Mouse (Mus musculus) midbrain, embryonic 11.5 days (tissue): ENCODE results near the gene Polr2j. TPM values are rescaled to one million over a fixed set of nuclear protein-coding genes. Genes with fewer than 3 reads are reported as not detected.
A peak's percentile ranks its signal among the peaks of the same experiment; 100 is the strongest.
"Not testable (repeated sequence)": the region's sequence is repeated elsewhere in the genome, so short reads cannot be mapped to it uniquely, and the experiment has no call there.

Experiments
- ATAC-seq: fragments of 200-750 bp; cut with Nextera tagmentation; 2 replicates; pipeline ENCODE4 v1.8.0; 2017; ENCODE audit warnings: moderate TSS enrichment, moderate library complexity; ENCODE audit not compliant: low FRiP score
- DNase-seq: peaks from one replicate; pipeline ENCODE4 v3.0.0; 2015; ENCODE audit warnings: low spot score; ENCODE audit errors: missing footprints
- H3K27ac ChIP-seq: fragments of 300-500 bp; sonication (generic); 2 replicates; pipeline ENCODE4 v1.5.1; 2014; ENCODE audit warnings: low read depth, low read length
- H3K27me3 ChIP-seq: fragments of 300-500 bp; sonication (generic); 2 replicates; pipeline ENCODE4 v1.6.1; 2014; ENCODE audit warnings: mild to moderate bottlenecking, low read length, moderate library complexity, mixed read lengths; ENCODE audit not compliant: control insufficient read depth, insufficient read depth
- H3K36me3 ChIP-seq: fragments of 300-500 bp; sonication (generic); 2 replicates; pipeline ENCODE4 v1.6.1; 2014; ENCODE audit warnings: mild to moderate bottlenecking, low read length, moderate library complexity, mixed read lengths; ENCODE audit not compliant: control insufficient read depth, insufficient read depth
- H3K4me1 ChIP-seq: fragments of 300-500 bp; sonication (generic); 2 replicates; pipeline ENCODE4 v1.6.1; 2014; ENCODE audit warnings: low read length; ENCODE audit not compliant: control insufficient read depth, insufficient read depth
- H3K4me2 ChIP-seq: fragments of 300-500 bp; sonication (generic); 2 replicates; pipeline ENCODE4 v1.6.1; 2014; ENCODE audit warnings: mild to moderate bottlenecking, moderate library complexity
- H3K4me3 ChIP-seq: fragments of 300-500 bp; sonication (generic); 2 replicates; pipeline ENCODE4 v1.5.1; 2014; ENCODE audit warnings: low read depth, low read length
- H3K9ac ChIP-seq: fragments of 300-500 bp; sonication (generic); 2 replicates; pipeline ENCODE4 v1.6.1; 2014; ENCODE audit warnings: low read length
- H3K9me3 ChIP-seq: fragments of 300-500 bp; sonication (generic); 2 replicates; pipeline ENCODE4 v1.6.1; 2016; ENCODE audit warnings: low read length; ENCODE audit not compliant: control insufficient read depth
- WGBS: fragments of 180-500 bp; shearing (Covaris S2); extraction: QIAGEN DNeasy Blood & Tissue Kit; methylation state at CpG from one replicate; pipeline ENCODE4 v1.1.7; 2014; 5-methylcytosine and 5-hydroxymethylcytosine counted together
- polyA plus RNA-seq: library from polyadenylated mRNA; unstranded; fragments of >200 nt; fragmentation: Nextera tagmentation; extraction: Ambion mirVana; gene quantifications from 2 replicates; pipeline ENCODE4 v1.2.1, GENCODE M21; 2014

The Polr2j gene
- polyA plus RNA-seq, 1 experiment from 2014 or later, result 257 TPM

- Histone ChIP-seq H3K4me3 (no peak overlapping the region), H3K4me1 (no peaks in the 10 kb centered on the region), H3K9me3 (no peaks in the 10 kb centered on the region), H3K9ac (no peak overlapping the region), H3K27me3 (peaks cover 14% of the 10 kb centered on the region), H3K4me2 (no peak overlapping the region), H3K36me3 (no peaks in the 10 kb centered on the region), H3K27ac (no peak overlapping the region)
- DNase-seq (no peak), ATAC-seq (no peak)
- 81% methylated on average over 10 of the region's 10 CpGs for WGBS
Observed at GRCm38 (mm10) chr5:136098536-136098935, 17.9 kb upstream of the Polr2j start.

- peak overlapping the region; percentile 40 for H3K4me2 ChIP-seq
- peak overlapping the region; percentile 26; the same call in 1 of the 2 replicates for H3K9ac ChIP-seq
- peak; percentile 98 for DNase-seq
- peaks cover 14% of the 10 kb centered on the region for H3K27me3 ChIP-seq
- no peaks in the 10 kb centered on the region for H3K4me1 ChIP-seq
- peak overlapping the region; percentile 7 for H3K4me3 ChIP-seq
- H3K36me3 ChIP-seq, result no peaks in the 10 kb centered on the region
- no peaks in the 10 kb centered on the region for H3K9me3 ChIP-seq
- ATAC-seq, result peak; percentile 89
- H3K27ac ChIP-seq, result no peak overlapping the region
- 5% methylated on average over 41 of the region's 41 CpGs for WGBS
Observed at GRCm38 (mm10) chr5:136102099-136102820, 14.2 kb upstream of the Polr2j start.

- Histone ChIP-seq H3K27ac (no peak overlapping the region), H3K9me3 (no peaks in the 10 kb centered on the region), H3K9ac (no peak overlapping the region), H3K4me1 (no peaks in the 10 kb centered on the region), H3K27me3 (peaks cover 14% of the 10 kb centered on the region), H3K4me2 (no peak overlapping the region), H3K4me3 (no peak overlapping the region), H3K36me3 (no peaks in the 10 kb centered on the region)
- 88% methylated on average over 5 of the region's 5 CpGs for WGBS
- DNase-seq, result peak; percentile 92
- ATAC-seq, result no peak
Observed at GRCm38 (mm10) chr5:136104511-136104910, 11.9 kb upstream of the Polr2j start.

- H3K9me3 ChIP-seq, result no peaks in the 10 kb centered on the region
- H3K36me3 ChIP-seq, result no peaks in the 10 kb centered on the region
- DNase-seq (no peak), ATAC-seq (no peak)
- H3K27ac ChIP-seq, result no peak overlapping the region
- no peak overlapping the region for H3K4me3 ChIP-seq
- no peaks in the 10 kb centered on the region for H3K4me1 ChIP-seq
- WGBS, result 56% methylated on average over 2 of the region's 2 CpGs
- no peak overlapping the region for H3K4me2 ChIP-seq
- H3K27me3 ChIP-seq, result no peaks in the 10 kb centered on the region
- H3K9ac ChIP-seq, result no peak overlapping the region
Observed at GRCm38 (mm10) chr5:136108486-136108885, 7.9 kb upstream of the Polr2j start.

GRCm38 (mm10) chr5:136109042-136109441 lies 7.4 kb upstream of the Polr2j start:
- H3K9ac ChIP-seq, result no peak overlapping the region
- no peak overlapping the region for H3K4me3 ChIP-seq
- no peak overlapping the region for H3K27ac ChIP-seq
- DNase-seq, result no peak
- no peak overlapping the region for H3K4me2 ChIP-seq
- no peaks in the 10 kb centered on the region for H3K27me3 ChIP-seq
- no peaks in the 10 kb centered on the region for H3K9me3 ChIP-seq
- no peaks in the 10 kb centered on the region for H3K36me3 ChIP-seq
- no peak for ATAC-seq
- WGBS, result 85% methylated on average over 3 of the region's 3 CpGs
- H3K4me1 ChIP-seq, result no peaks in the 10 kb centered on the region

- not testable (repeated sequence) for H3K27me3 ChIP-seq, H3K27ac ChIP-seq, H3K36me3 ChIP-seq, H3K4me3 ChIP-seq, ATAC-seq, H3K9me3 ChIP-seq, H3K4me2 ChIP-seq, DNase-seq, H3K9ac ChIP-seq
- peaks cover 15% of the 10 kb centered on the region for H3K4me1 ChIP-seq
- WGBS, result 39% methylated on average over 4 of the region's 4 CpGs
Observed at GRCm38 (mm10) chr5:136113546-136113945, 2.9 kb upstream of the Polr2j start.

- H3K4me3 ChIP-seq, result peak overlapping the region; percentile 91
- ATAC-seq (peak; percentile 71), DNase-seq (no peak)
- peak overlapping the region; percentile 83 for H3K9ac ChIP-seq
- H3K27ac ChIP-seq, result no peak overlapping the region
- H3K4me1 ChIP-seq, result peaks cover 15% of the 10 kb centered on the region
- H3K27me3 ChIP-seq, result no peaks in the 10 kb centered on the region
- H3K36me3 ChIP-seq, result peaks cover 12% of the 10 kb centered on the region
- H3K4me2 ChIP-seq, result peak overlapping the region; percentile 92
- H3K9me3 ChIP-seq, result no peaks in the 10 kb centered on the region
- WGBS, result 0% methylated on average over 22 of the region's 22 CpGs
Observed at GRCm38 (mm10) chr5:136116784-136117112, 317 bp downstream of the Polr2j start.

GRCm38 (mm10) chr5:136122165-136122564 lies 5.7 kb downstream of the Polr2j start:
- no peak for DNase-seq
- H3K4me2 ChIP-seq, result no peak overlapping the region
- H3K4me3 ChIP-seq, result no peak overlapping the region
- peaks cover 7% of the 10 kb centered on the region for H3K4me1 ChIP-seq
- H3K9me3 ChIP-seq, result no peaks in the 10 kb centered on the region
- no peak overlapping the region for H3K27ac ChIP-seq
- H3K9ac ChIP-seq, result no peak overlapping the region
- 89% methylated on average over 10 of the region's 10 CpGs for WGBS
- H3K27me3 ChIP-seq, result no peaks in the 10 kb centered on the region
- ATAC-seq, result no peak
- peaks cover 32% of the 10 kb centered on the region for H3K36me3 ChIP-seq

- peak within 1 kb of the TSS; percentile 82 for H3K9ac ChIP-seq
- H3K36me3 ChIP-seq, result peaks cover 18% of the 10 kb centered on the region
Observed at GRCm38 (mm10) chr5:136135571-136136291, 19.3 kb downstream of the Polr2j start, which contains the start of the genes Lrwd1 and Alkbh4. Lrwd1 (minus strand) TSS chr5:136136074. Alkbh4 (plus strand) TSS chr5:136136146.

More at GRCm38 (mm10) chr5:136135571-136136291, 19.3 kb downstream of the Polr2j start, which contains the start of the genes Lrwd1 and Alkbh4:
- DNase-seq (peak; percentile 99), ATAC-seq (peak; percentile 94)
- Histone ChIP-seq H3K27me3 (no peaks in the 10 kb centered on the region), H3K27ac (no peak within 1 kb of the TSS), H3K4me1 (peaks cover 10% of the 10 kb centered on the region), H3K9me3 (no peaks in the 10 kb centered on the region), H3K4me3 (peak within 1 kb of the TSS; percentile 73), H3K4me2 (peak within 1 kb of the TSS; percentile 73)
- WGBS, result under 1% methylated on average over 60 of the region's 60 CpGs
